Mouse (Mus musculus) forebrain, embryonic 13.5 days (tissue): ENCODE measurements around the gene Pmepa1. TPM values are rescaled to one million over a fixed set of nuclear protein-coding genes. Genes with fewer than 3 reads are reported as not detected.

Experiments used
- ATAC-seq: fragments of 200-750 bp; cut with Nextera tagmentation; 2 replicates; pipeline ENCODE4 v1.8.0; 2017
- H3K27ac ChIP-seq: fragments of 300-500 bp; sonication (generic); 2 replicates; pipeline ENCODE4 v1.5.1; 2015; ENCODE audit warnings: inconsistent platforms, mild to moderate bottlenecking, moderate library complexity
- H3K27me3 ChIP-seq: fragments of 300-500 bp; sonication (generic); 2 replicates; pipeline ENCODE4 v1.6.1; 2015; ENCODE audit warnings: mild to moderate bottlenecking, inconsistent platforms
- H3K36me3 ChIP-seq: fragments of 300-500 bp; sonication (generic); 2 replicates; pipeline ENCODE4 v1.6.1; 2015; ENCODE audit warnings: mild to moderate bottlenecking, inconsistent platforms; ENCODE audit not compliant: poor library complexity, severe bottlenecking
- H3K4me1 ChIP-seq: fragments of 300-500 bp; sonication (generic); 2 replicates; pipeline ENCODE4 v1.6.1; 2015; ENCODE audit warnings: inconsistent platforms
- H3K4me2 ChIP-seq: fragments of 300-500 bp; sonication (generic); 2 replicates; pipeline ENCODE4 v1.6.1; 2015; ENCODE audit warnings: inconsistent platforms, mild to moderate bottlenecking, moderate library complexity
- H3K4me3 ChIP-seq: fragments of 300-500 bp; sonication (generic); 2 replicates; pipeline ENCODE4 v1.5.1; 2015; ENCODE audit warnings: mild to moderate bottlenecking, inconsistent platforms
- H3K9ac ChIP-seq: fragments of 300-500 bp; sonication (generic); 2 replicates; pipeline ENCODE4 v1.6.1; 2015; ENCODE audit warnings: mild to moderate bottlenecking, inconsistent platforms
- H3K9me3 ChIP-seq: fragments of 300-500 bp; sonication (generic); replicated peaks from 2 replicates; pipeline ENCODE4 v1.6.1; 2016; ENCODE audit warnings: inconsistent platforms
- WGBS: fragments of 180-500 bp; shearing (Covaris S2); methylation state at CpG from one replicate; pipeline ENCODE4 v1.1.7; 2015; 5-methylcytosine and 5-hydroxymethylcytosine counted together
- polyA plus RNA-seq: library from polyadenylated mRNA; unstranded; fragments of >200 nt; fragmentation: Nextera tagmentation; extraction: Ambion mirVana; gene quantifications from 2 replicates; pipeline ENCODE4 v1.2.1, GENCODE M21; 2015

The Pmepa1 gene
- polyA plus RNA-seq, 1 experiment from 2014 or later = 5.3 TPM

DNA sequence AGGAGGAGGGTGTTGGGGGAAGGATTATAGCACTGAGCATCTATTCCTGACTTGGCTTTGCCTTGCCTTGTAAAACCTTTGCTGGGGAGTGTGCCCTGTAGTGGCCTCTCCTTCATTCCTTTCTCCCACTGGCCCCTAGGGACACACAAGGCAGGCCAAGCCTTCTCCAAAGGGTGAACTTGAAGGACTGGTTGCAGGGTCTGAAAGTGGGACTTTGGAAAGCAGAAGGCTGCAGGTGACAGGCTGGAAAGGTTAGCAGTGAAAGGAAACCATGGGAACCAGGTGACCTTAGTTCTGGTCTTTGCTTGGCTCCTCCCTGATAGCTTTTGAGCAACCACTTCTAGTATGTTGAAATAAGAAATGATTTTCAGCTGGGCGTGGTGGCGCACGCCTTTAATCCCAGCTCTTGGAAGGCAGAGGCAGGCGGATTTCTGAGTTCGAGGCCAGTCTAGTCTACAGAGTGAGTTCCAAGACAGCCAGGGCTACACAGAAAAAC is 58.5 kb downstream of the Pmepa1 start:
- H3K4me1 ChIP-seq = no peaks in the 10 kb centered on the region
- no peaks in the 10 kb centered on the region for H3K36me3 ChIP-seq
- no peak for ATAC-seq
- 91% methylated on average over 5 of the region's 5 CpGs for WGBS
- H3K9me3 ChIP-seq = no peaks in the 10 kb centered on the region
- H3K4me2 ChIP-seq = no peak overlapping the region
- no peak overlapping the region for H3K4me3 ChIP-seq
- H3K27ac ChIP-seq = no peak overlapping the region
- H3K27me3 ChIP-seq = no peaks in the 10 kb centered on the region
- no peak overlapping the region for H3K9ac ChIP-seq

DNA sequence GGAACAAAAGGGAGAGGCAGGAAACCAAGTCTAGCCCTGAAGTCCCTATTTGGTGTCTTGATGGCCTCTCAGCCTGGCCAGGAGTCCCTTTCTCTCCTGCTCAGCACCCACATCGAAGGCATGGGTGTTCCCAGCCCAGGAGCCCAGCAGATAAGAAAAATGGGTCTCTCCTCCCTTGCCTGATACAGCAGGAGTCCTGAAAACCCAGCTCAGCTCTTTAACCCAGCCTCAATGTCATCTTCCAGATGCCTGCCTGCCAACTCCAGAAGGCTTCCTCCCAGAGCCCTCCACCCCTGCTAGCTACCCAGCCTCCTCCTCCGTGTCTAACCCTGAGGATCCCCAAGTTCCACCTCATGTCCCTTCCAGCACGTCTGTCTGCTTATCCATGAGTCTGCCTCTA is 59.1 kb downstream of the Pmepa1 start:
- no peak for ATAC-seq
- Histone ChIP-seq H3K4me1 (no peaks in the 10 kb centered on the region), H3K4me3 (no peak overlapping the region), H3K36me3 (no peaks in the 10 kb centered on the region), H3K9me3 (no peaks in the 10 kb centered on the region), H3K27me3 (no peaks in the 10 kb centered on the region), H3K9ac (no peak overlapping the region), H3K27ac (no peak overlapping the region), H3K4me2 (no peak overlapping the region)
- 74% methylated on average over 3 of the region's 3 CpGs for WGBS

DNA sequence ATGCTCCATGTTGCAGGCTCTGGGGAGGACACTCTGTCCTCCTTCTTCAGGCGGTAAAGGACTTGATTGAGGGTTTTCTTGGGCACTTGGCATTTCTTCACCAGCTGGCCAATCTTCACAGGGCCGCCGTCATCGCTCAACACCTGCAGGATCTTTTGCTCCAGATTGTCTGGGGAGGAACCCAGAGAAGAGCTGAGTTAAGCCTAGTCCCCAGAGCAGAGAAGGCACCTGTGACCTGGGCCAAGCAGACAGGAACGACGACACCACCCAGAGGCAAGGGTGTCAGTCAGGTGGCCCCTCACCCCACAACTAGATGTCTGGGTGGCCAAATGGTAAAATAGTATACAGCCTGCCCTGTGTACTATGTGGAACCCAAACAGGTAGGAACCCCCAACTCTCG is 59.5 kb downstream of the Pmepa1 start:
- H3K4me3 ChIP-seq = no peak overlapping the region
- 90% methylated on average over 7 of the region's 7 CpGs for WGBS
- no peaks in the 10 kb centered on the region for H3K27me3 ChIP-seq
- no peak overlapping the region for H3K9ac ChIP-seq
- H3K4me2 ChIP-seq = no peak overlapping the region
- no peak overlapping the region for H3K27ac ChIP-seq
- no peaks in the 10 kb centered on the region for H3K9me3 ChIP-seq
- no peaks in the 10 kb centered on the region for H3K36me3 ChIP-seq
- no peaks in the 10 kb centered on the region for H3K4me1 ChIP-seq
- ATAC-seq = no peak

DNA sequence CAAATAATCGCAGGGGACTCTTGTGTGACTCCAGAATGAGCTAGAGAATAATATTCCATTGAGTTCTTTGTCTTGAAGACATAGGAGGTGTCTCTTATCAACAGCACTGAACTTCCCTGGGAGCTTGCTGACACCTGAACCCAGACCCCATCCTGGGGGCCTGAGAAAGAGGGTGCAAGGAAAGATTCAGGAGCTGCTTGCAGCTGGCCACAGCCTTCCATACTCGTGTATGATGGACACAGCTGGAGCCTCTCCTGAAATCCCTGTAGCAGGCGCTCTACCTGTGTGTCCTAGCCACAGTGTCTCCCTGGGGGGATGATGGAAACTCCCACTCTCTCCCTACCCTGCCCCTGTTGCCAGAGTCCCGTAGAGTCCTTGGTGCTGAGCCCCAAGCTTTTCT is 64.1 kb downstream of the Pmepa1 start:
- H3K4me1 ChIP-seq = no peaks in the 10 kb centered on the region
- H3K27me3 ChIP-seq = no peaks in the 10 kb centered on the region
- H3K9me3 ChIP-seq = no peaks in the 10 kb centered on the region
- H3K36me3 ChIP-seq = no peaks in the 10 kb centered on the region
- no peak overlapping the region for H3K4me3 ChIP-seq
- no peak overlapping the region for H3K27ac ChIP-seq
- ATAC-seq = no peak
- WGBS = 77% methylated on average over 4 of the region's 4 CpGs
- H3K4me2 ChIP-seq = no peak overlapping the region
- no peak overlapping the region for H3K9ac ChIP-seq

DNA sequence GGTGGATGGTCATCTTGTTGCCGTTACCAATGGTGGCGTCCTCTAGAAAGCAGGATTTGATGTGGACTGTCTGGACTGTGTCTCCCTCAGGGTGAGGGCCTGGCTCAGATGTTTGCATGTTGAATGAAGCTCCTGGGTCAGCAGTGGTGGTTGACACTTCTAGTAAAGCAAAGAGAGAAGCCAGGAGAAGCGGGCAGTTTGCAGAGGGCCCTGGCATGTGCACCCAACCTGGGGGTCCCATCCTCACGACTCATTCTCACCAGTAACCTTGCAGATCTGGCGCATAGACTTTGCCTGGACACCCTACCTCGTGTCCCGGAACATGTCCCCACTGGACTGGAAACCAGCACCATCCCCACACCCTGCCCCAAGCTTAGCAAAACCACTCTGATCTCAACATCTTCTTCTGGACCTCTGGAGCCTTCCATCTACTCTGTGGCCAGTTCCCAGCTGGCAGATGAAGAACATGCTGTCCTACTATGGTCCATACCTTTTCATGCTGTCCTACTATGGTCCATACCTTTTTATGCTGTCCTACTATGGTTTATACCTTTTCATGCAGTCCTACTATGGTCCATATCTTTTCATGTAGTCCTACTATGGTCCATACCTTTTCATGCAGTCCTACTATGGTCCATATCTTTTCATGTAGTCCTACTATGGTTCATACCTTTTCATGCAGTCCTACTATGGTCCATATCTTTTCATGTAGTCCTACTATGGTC is 67.1 kb downstream of the Pmepa1 start:
- H3K27ac ChIP-seq = no peak overlapping the region
- H3K9me3 ChIP-seq = no peaks in the 10 kb centered on the region
- H3K9ac ChIP-seq = no peak overlapping the region
- H3K27me3 ChIP-seq = no peaks in the 10 kb centered on the region
- H3K4me2 ChIP-seq = no peak overlapping the region
- H3K4me3 ChIP-seq = no peak overlapping the region
- WGBS = 89% methylated on average over 7 of the region's 7 CpGs
- no peaks in the 10 kb centered on the region for H3K36me3 ChIP-seq
- H3K4me1 ChIP-seq = no peaks in the 10 kb centered on the region
- ATAC-seq = no peak

DNA sequence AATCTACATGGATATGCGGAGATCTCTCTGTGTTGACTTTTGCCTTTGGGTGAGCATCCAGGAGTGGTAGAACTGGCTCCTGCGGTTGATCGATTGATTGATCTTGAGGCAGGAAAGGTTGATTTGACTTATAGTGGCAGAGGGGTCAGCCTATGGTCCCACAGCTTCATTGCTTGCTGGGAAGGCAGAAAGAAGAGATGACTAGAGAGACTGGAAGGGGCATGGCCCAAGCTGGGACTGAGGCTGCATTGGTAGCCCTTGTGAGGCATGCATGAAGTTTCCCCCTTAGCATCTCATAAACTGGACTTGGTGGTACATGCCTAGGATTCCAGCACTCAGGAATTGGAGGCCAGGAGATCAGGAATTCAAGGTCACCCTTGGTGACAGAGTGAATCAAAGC is 69.3 kb downstream of the Pmepa1 start:
- H3K9ac ChIP-seq = no peak overlapping the region
- no peak for ATAC-seq
- H3K27ac ChIP-seq = no peak overlapping the region
- no peaks in the 10 kb centered on the region for H3K27me3 ChIP-seq
- H3K4me2 ChIP-seq = no peak overlapping the region
- H3K9me3 ChIP-seq = no peaks in the 10 kb centered on the region
- no peaks in the 10 kb centered on the region for H3K4me1 ChIP-seq
- no peak overlapping the region for H3K4me3 ChIP-seq
- no peaks in the 10 kb centered on the region for H3K36me3 ChIP-seq
- WGBS = 100% methylated on average over 3 of the region's 3 CpGs

DNA sequence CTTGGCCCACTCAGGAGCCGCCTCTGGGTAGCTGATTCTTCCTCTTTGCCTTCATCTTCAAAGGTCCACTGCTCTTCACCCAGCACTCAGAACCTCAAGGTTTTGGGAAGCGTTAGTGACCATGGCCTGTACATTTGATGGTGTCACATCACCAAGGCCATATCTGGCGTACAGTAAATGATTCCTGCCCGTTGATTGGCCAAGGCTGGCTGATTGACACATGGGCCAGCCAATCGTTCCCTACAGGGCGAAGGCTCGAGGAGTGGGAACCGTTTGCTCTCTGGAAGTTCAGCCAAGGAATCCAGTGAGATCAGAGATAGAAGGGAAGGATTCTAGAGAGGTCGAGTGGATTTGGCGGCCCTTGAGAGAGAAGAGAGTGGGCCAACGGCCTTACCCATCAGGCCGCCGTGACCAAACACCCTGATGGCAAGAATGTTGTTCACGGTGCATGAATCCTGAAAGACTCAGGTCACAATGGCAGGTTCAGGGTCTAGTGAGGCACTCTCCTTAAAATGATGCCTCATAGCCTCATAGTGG is 70.7 kb downstream of the Pmepa1 start:
- no peaks in the 10 kb centered on the region for H3K4me1 ChIP-seq
- no peak overlapping the region for H3K4me2 ChIP-seq
- H3K9me3 ChIP-seq = no peaks in the 10 kb centered on the region
- no peaks in the 10 kb centered on the region for H3K27me3 ChIP-seq
- no peak overlapping the region for H3K27ac ChIP-seq
- H3K4me3 ChIP-seq = no peak overlapping the region
- ATAC-seq = no peak
- 95% methylated on average over 14 of the region's 14 CpGs for WGBS
- no peaks in the 10 kb centered on the region for H3K36me3 ChIP-seq
- H3K9ac ChIP-seq = no peak overlapping the region

DNA sequence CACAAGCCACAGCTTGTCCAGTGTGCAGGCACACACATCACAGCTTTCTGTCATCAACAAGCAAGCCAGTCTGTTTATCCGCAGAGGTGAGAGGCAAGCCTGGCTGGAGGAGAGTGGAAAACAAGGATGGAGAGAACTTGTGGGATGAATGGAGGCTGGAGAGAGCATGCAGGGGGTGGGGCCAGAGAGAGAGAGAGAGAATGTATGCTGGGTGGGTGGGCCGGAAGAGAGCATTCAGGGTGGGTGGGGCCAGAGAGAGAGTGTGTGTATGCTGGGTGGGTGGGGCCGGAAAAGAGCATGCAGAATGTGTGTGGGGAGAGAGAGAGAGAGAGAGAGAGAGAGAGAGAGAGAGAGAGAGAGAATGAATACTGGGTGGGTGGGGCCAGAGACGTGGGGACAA is 71.7 kb downstream of the Pmepa1 start:
- no peak for ATAC-seq
- H3K9ac ChIP-seq = no peak overlapping the region
- H3K4me2 ChIP-seq = no peak overlapping the region
- H3K27ac ChIP-seq = no peak overlapping the region
- WGBS = 63% methylated on average over 4 of the region's 4 CpGs
- no peaks in the 10 kb centered on the region for H3K4me1 ChIP-seq
- H3K4me3 ChIP-seq = no peak overlapping the region
- H3K36me3 ChIP-seq = no peaks in the 10 kb centered on the region
- no peaks in the 10 kb centered on the region for H3K27me3 ChIP-seq
- H3K9me3 ChIP-seq = 0 out of 2 replicates have a peak, but pooled peaks cover under 1% of the 10 kb centered on the region

DNA sequence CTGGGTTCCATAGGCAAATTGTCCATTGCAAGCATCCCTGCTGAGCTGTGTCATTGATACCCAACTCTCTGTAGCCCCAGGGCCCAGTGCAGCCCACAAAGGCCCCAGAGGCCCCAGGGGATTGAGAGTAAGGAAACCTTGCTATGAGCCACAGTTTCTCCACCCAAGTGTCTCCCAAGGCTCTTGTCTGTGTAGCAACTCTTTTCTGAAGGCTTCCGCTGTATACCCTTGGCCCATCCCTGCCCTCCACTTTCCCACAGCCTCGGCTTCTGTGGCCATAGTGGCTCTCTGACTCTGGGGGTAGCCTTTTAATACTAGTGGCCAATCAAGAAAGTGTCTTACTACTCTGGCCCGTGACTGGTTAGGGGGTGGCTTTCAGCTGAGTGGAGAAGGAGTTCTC is 72.6 kb downstream of the Pmepa1 start:
- Histone ChIP-seq H3K27me3 (no peaks in the 10 kb centered on the region), H3K4me3 (no peak overlapping the region), H3K9ac (no peak overlapping the region), H3K36me3 (no peaks in the 10 kb centered on the region), H3K4me1 (no peaks in the 10 kb centered on the region), H3K9me3 (0 out of 2 replicates have a peak, but pooled peaks cover 4% of the 10 kb centered on the region), H3K27ac (no peak overlapping the region), H3K4me2 (no peak overlapping the region)
- no peak for ATAC-seq
- WGBS = 79% methylated on average over 3 of the region's 3 CpGs

DNA sequence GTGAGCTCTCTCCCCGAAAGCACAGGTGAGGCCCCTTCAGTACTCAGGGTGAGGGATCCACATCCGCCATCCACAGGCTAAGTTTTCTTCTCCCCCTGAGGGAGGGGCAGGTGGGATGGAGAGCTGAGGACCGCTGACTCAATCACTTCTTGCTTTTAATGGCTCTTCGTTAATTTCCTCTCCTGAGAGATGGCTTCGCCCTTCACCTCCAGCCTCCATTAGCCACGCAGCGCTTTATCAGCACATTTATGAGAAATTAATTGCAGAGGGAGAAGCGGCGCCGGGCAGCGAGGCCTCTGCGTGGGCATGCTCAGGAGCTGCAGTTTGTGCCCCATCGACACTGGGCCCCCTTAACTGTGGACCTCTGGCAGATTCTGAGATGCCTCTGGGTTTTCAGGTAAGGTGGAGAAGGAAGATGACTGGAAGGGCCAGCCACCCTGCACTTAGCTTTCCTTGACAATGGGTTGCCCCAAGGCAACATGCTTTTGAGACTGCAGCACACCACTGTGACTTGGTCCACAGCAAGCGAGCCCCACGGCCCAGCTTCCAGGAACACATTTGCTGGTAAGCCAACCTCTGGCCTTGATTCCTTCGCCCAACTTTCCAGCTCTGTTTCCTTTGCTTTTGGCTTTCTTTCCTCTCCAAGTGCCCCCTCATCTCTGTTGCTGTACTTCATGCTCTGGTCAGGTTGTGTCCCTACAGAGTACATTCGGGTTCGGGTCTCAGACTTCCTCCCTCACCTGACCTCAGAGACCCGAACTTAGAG is 73.2 kb downstream of the Pmepa1 start:
- WGBS = 82% methylated on average over 19 of the region's 19 CpGs
- Histone ChIP-seq H3K4me3 (no peak overlapping the region), H3K4me2 (no peak overlapping the region), H3K27me3 (no peaks in the 10 kb centered on the region), H3K36me3 (no peaks in the 10 kb centered on the region), H3K9me3 (0 out of 2 replicates have a peak, but pooled peaks cover 4% of the 10 kb centered on the region), H3K9ac (no peak overlapping the region), H3K27ac (no peak overlapping the region), H3K4me1 (no peaks in the 10 kb centered on the region)
- no peak for ATAC-seq

DNA sequence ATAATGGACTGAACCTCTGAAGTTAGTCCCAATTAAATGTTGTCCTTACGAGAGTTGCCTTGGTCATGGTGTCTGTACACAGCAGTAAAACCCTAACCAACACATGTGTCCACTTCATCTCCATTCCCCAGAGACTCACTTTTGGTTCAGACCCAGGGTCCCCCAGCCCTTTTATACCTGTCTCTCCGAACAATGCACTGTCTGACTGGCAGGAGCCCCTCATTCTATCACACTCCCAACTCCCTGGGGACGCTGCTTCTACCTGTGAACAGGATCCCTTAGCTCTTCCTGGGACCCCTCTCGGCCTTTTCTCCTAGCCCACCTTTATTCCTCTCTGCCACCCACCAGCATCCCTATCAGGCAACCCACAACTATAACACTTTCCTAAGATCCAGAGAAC is 81.5 kb downstream of the Pmepa1 start:
- Histone ChIP-seq H3K9ac (no peak overlapping the region), H3K9me3 (0 out of 2 replicates have a peak, but pooled peaks cover 4% of the 10 kb centered on the region), H3K4me2 (no peak overlapping the region), H3K27ac (no peak overlapping the region), H3K27me3 (no peaks in the 10 kb centered on the region), H3K4me3 (no peak overlapping the region), H3K36me3 (no peaks in the 10 kb centered on the region), H3K4me1 (no peaks in the 10 kb centered on the region)
- WGBS = 91% methylated on average over 4 of the region's 4 CpGs
- no peak for ATAC-seq

DNA sequence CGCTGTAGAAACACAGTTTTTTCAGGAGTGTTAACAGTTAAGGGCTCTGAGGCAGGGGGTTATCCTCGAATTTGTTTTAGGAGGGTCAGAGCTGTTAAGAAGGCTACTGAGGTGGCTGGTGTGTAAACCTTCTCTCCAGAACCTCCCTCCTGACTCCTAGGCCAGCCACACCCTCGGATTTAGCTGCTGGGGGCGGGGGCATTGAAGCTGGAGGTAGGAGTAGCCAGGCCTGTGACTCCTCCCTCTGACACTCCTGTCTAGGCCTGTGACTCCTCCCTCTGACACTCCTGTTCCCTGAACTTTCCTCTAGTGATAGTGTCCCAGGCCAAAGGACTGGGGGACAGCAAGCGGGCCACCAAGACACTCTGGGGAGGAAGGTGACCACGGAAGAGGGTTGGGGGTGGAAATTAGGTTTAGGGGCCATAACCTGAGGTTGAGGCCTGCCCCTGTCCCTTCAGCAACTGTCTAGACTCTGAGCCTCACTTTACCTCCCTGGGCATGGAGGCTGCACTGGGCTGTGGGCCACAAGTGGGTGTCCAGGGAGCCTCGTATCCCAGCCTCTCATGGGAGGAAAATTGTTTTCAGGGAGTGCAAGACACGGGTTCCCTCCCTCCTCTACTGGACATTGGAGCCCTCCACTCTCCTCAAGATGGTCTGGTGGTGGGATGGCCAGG is 89.0 kb downstream of the Pmepa1 start:
- Histone ChIP-seq H3K36me3 (no peaks in the 10 kb centered on the region), H3K4me3 (no peak overlapping the region), H3K4me2 (no peak overlapping the region), H3K27ac (no peak overlapping the region), H3K27me3 (peaks cover 4% of the 10 kb centered on the region; the same call in 1 of the 2 replicates), H3K9ac (no peak overlapping the region), H3K9me3 (no peaks in the 10 kb centered on the region), H3K4me1 (no peaks in the 10 kb centered on the region)
- no peak; the same call in 1 of the 2 replicates for ATAC-seq
- WGBS = 36% methylated on average over 8 of the region's 8 CpGs
